Mouse (Mus musculus): ENCODE data around the gene Cct4. TPM values are rescaled to one million over a fixed set of nuclear protein-coding genes. Genes with fewer than 3 reads are reported as not detected.

The Cct4 gene
- polyA plus RNA-seq, 1 experiment from 2014 or later = 295 TPM

DNA sequence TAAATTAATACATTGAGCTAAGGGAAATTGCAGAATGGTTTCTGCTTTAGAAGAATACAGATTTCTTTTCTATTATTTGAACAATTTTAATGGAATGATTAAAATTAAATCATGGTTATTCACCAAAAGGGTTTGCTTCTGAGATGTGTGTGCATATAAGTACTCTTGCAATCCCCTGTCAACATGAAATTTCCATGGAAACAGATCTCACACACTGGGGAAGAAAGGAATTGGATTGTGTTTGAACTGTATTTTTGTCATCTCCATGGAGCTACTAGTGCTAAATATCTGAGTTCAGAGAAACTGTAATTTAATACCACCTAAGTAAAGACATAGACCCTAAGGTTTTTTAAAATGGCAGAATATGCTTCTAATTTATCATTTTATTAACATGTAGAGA is 59.3 kb downstream of the Cct4 start:
- Histone ChIP-seq H3K4me2 (no peak overlapping the region), H3K9ac (no peak overlapping the region), H3K27ac (no peak overlapping the region), H3K27me3 (0 out of 2 replicates have a peak, but pooled peaks cover 6% of the 10 kb centered on the region), H3K9me3 (replicated peaks) (no peaks in the 10 kb centered on the region), H3K4me3 (replicated peaks) (no peak overlapping the region), H3K36me3 (no peaks in the 10 kb centered on the region), H3K4me1 (0 out of 2 replicates have a peak, but pooled peaks cover 5% of the 10 kb centered on the region)
- no peak for ATAC-seq (replicated peaks; ENCODE audit: low FRiP score)

DNA sequence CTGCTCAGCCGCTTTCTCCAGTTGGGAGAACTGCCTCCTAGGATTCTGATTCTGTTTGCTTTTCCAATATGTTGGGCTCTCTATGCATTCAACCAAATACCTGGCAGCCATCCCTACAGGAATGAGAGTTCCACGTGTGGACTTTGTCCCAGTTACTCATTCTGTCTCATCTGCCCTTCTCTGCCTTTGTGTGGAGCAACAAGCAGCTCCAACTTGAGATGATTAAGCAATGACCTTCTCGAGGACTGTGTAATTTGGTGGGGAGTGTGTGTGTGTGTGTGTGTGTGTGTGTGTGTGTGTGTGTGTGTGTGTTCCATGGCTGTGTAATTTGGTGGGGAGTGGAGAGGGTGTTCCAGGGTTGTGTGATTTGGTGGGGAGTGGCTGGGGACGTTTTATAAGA is 62.0 kb downstream of the Cct4 start:
- H3K27me3 ChIP-seq = 0 out of 2 replicates have a peak, but pooled peaks cover 6% of the 10 kb centered on the region
- no peak overlapping the region for H3K27ac ChIP-seq
- no peak overlapping the region for H3K4me2 ChIP-seq
- no peak for ATAC-seq (replicated peaks; ENCODE audit: low FRiP score)
- 68% methylated on average over 4 of the region's 4 CpGs for WGBS
- no peaks in the 10 kb centered on the region for H3K36me3 ChIP-seq
- H3K4me1 ChIP-seq = 0 out of 2 replicates have a peak, but pooled peaks cover 5% of the 10 kb centered on the region
- H3K9ac ChIP-seq = no peak overlapping the region
- H3K9me3 ChIP-seq (replicated peaks) = no peaks in the 10 kb centered on the region
- no peak overlapping the region for H3K4me3 ChIP-seq (replicated peaks)

Other genes with a start within 250 kb of the Cct4 start
- gene B3gnt2, start 129.6 kb upstream of the Cct4 start, polyA plus RNA-seq (2015; fragmentation: Nextera tagmentation; extraction: Ambion mirVana) = 9.3 and 10.6 TPM in 2 replicates
- gene Zrsr1, start 18.5 kb upstream of the Cct4 start, polyA plus RNA-seq (2015; fragmentation: Nextera tagmentation; extraction: Ambion mirVana) = 3.0 and 3.8 TPM in 2 replicates
- gene Gm28048, start 8.4 kb upstream of the Cct4 start, polyA plus RNA-seq (2015; fragmentation: Nextera tagmentation; extraction: Ambion mirVana) = 19.3 and 21.6 TPM in 2 replicates
- gene Commd1, start 8.1 kb upstream of the Cct4 start, polyA plus RNA-seq (2015; fragmentation: Nextera tagmentation; extraction: Ambion mirVana) = 382 and 415 TPM in 2 replicates
- 2.4 and 2.8 TPM in 2 replicates for gene Fam161a, start 17.0 kb downstream of the Cct4 start, polyA plus RNA-seq (2015; fragmentation: Nextera tagmentation; extraction: Ambion mirVana)

Data from kidney, embryonic 15.5 days (tissue).